Mouse (Mus musculus) inflammation-experienced regulatory T-cells, adult 6 months (primary cell): ENCODE data around the gene Acsl1. TPM values are rescaled to one million over a fixed set of nuclear protein-coding genes. Genes with fewer than 3 reads are reported as not detected.

Experiments
- ATAC-seq: one replicate; pipeline ENCODE4 v1.8.0; 2017
- polyA plus RNA-seq, 3 experiments: library from polyadenylated mRNA; unstranded; fragments of 100-300 nt; shearing (Covaris generic); gene quantifications; one replicate each; pipeline ENCODE4 v1.2.1; 2017

Acsl1 gene
- polyA plus RNA-seq, 3 experiments from 2014 or later = 6.6 to 12.1 (median 8.6) TPM

- ATAC-seq = no peak
These were observed 37.9 kb downstream of the Acsl1 start for GRCm38 (mm10) chr8:46508488-46509395.

GRCm38 (mm10) chr8:46509474-46509873, 38.6 kb downstream of the Acsl1 start:
- no peak for ATAC-seq

DNA sequence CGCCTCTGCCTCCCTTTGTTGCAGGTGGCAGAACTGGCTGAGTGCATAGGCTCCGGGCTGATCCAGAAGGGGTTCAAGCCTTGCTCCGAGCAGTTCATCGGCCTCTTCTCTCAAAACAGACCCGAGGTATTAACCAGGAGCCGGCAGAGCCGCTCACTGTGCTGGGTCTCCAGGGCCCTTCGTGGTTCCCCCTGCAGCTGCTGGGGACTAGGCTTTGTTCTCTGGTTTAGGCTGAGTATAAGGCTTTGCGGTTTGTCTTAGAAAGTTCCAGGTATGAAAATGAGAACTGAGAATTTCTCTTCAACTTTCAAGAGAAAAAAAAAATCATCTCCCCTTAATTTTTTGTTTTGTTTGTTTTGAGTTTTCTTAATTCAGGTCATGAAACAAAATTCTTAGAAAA, 40.5 kb downstream of the Acsl1 start:
- ATAC-seq = no peak

GRCm38 (mm10) chr8:46512538-46512937, 41.7 kb downstream of the Acsl1 start:
- peak; percentile 65 for ATAC-seq

- ATAC-seq = no peak
These were observed 43.2 kb downstream of the Acsl1 start for GRCm38 (mm10) chr8:46514027-46514426.

DNA sequence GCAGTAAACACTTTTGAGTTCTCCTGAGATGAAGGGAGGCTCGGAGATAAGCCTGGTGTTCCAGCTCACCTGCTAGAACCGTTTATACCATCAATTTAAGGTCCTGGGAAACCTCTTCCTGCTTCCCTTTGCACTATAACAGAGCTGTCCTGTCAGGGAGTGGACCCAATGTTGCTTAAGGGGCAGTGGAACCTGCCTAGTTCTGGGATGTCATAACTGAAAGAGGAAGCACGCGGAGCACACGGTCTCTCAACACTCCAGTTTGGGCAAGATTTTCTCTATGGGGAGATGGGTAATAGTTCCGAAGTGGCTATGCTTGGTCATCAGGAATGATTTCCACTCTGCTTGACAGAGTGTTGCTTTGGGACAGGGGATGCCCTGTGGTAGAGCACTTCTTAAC, 49.8 kb downstream of the Acsl1 start:
- no peak for ATAC-seq

DNA sequence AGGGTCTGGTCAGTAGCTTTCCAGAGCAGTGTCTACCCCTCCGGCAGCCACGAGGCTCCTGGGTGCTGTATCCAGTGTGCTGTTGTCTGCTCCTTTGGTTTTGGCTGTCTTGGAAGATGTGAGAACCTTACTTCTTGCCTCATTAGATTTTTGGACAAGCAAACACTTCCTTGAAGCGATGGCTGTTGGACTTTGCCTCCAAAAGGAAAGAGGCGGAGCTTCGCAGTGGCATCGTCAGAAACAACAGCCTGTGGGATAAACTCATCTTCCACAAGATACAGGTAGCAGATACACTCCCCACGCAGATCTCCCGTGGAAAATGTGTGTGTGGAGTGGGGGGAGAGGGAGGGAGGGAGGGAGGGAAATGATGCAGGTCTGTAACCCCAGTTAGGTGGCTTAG, 55.3 kb downstream of the Acsl1 start:
- ATAC-seq = no peak

DNA sequence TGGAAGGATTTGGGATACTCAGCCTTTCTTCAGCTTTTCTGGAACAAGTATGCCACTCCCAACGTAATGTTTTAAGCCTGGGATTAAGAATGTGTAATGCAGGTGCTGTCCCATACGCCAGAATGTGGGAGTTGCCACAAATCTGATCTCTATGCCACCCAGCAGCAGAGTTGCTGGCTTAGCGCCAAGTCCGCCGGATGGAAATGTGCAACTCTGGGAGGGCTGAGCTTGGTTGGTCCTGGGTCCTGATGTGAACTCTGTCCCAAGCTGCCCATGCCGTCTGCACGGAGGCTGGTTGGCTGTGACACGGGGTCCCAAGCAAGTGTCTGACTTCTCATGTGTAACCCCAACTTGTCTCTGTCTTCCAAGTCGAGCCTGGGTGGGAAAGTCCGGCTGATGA, 56.0 kb downstream of the Acsl1 start:
- ATAC-seq = no peak

DNA sequence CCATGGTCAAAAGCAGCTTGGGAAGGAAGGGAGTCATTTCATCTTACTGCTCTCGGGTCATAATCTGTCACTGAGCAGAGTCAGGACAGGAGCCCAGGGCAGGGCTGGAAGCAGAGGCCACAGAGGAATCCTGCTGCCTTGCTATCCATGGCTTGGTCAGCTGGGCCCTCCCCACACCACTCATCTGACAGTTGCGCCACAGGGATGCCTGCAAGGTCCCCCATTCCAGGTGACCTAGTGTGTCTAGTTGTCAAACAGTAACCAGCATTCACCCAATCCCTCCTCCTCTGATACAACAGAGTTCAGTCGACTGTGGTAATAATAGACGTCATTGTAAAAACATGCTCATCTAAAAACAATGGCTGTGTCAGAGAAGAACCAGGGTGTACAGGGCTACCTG, 58.7 kb downstream of the Acsl1 start:
- ATAC-seq = no peak

DNA sequence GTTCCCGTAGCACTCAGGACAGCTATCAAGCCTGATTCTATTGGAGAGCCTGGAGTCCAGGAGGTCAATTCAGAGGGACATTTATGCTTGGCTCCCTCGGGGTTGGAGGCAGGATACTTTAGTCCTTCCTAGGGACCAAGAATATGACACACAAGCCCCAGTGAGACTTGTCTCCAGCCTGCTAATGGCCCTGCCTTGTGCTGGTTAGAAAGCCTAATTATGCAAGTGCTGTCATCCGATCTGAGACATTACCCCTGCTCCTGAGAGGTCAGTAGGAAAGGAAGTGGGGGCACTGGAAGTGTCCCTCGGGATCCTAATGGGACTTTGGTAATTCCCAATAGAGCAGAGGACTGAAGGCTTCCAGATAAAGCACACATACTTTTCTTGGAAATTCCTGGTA, 59.7 kb downstream of the Acsl1 start:
- no peak for ATAC-seq

- no peak for ATAC-seq
These were observed 63.1 kb downstream of the Acsl1 start for GRCm38 (mm10) chr8:46533926-46534325.

GRCm38 (mm10) chr8:46539701-46540100, 68.9 kb downstream of the Acsl1 start:
- no peak for ATAC-seq

- ATAC-seq = no peak
These were observed 72.4 kb downstream of the Acsl1 start for GRCm38 (mm10) chr8:46543191-46543590.

- ATAC-seq = no peak
These were observed 72.8 kb downstream of the Acsl1 start for GRCm38 (mm10) chr8:46543662-46544061.

- no peak for ATAC-seq
These were observed 75.0 kb downstream of the Acsl1 start for GRCm38 (mm10) chr8:46545854-46546253.

DNA sequence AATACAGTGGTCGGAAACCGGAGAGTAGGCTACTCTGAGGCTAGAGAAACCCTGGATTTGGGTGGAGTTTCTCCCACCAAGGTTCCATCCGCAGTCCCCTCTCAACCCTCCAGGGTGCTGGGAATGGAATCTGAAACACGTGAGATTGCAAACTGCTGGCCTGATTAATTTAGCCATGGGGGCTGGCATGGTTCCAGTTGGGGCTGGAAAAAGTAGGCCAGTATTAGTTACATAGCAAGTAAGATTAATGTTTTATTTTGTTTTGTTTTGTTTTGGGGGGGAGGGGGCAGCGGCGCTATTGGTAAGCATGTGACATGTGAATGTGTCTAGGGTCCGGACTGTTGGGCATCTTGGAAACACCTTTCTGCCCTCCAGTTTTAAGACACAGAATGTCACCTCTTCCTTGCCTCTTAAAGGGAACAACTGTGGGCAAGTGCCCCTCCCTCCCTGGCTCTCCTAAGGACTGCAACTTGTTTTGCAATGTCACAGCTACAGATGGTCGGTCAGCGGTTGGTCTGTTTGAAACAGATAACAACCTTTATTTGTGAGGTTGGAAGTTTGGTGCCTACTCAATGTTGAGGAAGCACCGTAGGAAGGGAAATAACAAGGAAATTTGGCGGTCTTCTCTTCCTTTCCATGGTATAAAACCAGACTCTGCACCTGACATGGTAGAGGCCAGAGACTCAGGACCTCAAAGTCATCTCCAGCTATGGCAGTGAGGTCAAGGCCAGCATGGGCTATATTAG, 75.8 kb downstream of the Acsl1 start:
- ATAC-seq = no peak

DNA sequence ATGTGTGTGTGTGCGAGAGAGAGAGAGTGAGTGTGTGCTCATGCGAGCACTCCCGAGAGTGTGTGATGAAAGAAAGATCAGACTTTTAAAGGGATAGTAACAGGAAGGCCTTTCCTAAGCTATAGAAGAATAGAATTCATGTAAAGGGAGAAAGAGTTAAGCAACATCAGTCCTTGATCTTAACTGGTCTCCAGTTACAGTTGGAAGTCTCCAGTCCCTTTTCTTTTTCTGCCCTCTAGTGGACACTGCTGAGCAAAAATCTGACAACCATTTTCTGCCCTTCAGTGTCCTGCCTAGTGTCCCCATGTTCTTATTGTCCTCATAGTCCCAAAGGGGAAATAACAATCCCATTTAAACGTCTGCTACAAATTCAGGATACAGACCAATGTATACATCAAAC, 76.4 kb downstream of the Acsl1 start:
- ATAC-seq = no peak

DNA sequence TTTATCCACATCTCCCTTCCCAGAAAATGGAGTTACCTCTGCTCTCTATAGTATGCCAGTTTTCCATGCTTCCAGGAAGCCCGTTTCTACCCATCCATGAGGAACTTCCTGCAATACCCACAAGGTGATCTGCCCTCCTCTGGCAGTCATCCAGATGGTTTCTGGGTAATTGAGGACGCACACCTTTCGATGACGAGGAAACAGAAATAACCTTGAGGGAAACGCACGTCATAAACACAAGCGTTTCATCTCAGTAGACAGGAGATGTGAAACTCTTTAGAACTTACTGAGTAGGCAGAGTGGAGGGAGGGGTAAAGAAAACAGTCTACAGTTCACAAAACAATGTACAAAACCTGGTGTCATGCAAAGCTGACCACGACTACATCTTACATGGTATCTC, 79.2 kb downstream of the Acsl1 start:
- ATAC-seq = peak; percentile 47

DNA sequence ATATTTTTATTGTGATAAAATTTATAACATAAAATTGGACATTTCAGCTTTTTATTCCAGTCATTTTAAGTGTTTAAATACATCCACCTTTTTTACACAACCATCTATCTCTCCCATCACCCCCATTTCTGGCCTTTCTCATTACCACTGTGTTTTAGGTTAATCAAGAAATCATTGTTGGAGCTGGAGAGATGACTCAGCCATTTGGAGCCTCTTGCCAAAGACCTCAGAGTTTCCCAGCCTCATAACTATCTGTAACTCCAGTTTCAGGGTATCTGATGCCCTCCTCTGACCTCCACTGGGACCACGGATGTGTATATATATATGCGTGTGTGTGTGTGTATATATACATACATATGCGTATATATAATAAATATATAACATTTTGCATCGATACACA, 80.2 kb downstream of the Acsl1 start:
- no peak for ATAC-seq

DNA sequence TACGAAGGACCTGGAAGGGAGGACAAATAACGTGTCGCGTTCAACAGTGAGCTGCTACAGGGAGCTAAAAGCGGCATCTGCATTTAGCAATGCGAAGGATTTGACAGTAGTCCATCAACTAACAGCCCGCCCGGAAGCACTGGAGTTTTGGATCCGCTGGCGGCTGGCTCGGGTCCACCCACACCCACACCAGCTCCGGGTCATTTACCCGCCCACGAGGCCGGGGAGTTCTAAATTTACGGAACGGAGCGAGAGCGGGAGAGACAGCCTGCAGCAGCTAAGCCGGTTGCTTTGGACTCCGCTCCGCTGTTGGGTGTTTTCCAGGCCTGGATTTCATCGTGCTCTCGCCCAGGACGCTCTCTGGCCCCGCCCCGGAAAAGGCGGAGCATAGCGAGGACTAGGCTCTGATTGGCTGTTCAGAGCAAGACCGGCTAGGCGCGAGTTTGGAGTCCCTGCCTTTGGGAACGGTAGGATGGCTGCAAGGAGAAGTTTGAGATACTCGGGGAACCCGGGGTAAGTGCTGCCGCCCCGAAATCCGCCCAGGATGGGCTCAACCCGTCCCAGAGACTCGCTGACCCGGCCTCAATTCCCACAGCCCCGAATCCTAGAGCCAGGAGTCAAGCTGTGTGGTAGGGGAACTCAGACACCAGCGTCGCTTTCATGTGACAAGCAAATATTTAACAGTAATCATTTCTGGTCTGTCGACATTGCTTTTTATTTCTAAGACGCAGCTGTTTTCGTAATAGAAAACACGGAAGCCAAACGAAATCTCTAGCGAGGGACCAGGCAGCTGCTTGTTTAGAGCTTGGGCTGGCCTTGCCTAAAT, 81.0 kb downstream of the Acsl1 start, which contains the start of gene Cenpu:
TSS of gene Cenpu (plus strand) at position 414 of the 826 bp plus-strand sequence.
- peak; percentile 95 for ATAC-seq

- no peak for ATAC-seq
These were observed 81.6 kb downstream of the Acsl1 start for GRCm38 (mm10) chr8:46552441-46552765.

DNA sequence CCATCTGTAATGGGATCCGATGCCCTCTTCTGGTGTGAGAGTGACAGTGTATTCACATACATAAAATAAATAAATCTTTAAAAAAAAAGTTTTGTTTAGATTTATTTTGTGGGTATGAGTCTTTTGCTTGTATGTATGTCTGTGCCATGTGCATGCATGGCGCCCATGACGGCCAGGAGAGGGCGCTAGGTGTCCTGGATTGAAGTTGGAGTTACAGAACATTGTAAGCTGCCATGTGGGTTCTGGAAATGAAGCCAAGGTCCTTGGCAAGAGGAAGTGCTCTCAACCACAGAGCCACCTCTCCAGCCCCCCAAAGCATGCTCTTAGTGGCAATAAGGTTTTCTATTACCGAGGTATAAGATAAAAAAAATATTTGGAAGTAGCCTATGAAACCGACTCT, 88.6 kb downstream of the Acsl1 start:
- ATAC-seq = no peak

DNA sequence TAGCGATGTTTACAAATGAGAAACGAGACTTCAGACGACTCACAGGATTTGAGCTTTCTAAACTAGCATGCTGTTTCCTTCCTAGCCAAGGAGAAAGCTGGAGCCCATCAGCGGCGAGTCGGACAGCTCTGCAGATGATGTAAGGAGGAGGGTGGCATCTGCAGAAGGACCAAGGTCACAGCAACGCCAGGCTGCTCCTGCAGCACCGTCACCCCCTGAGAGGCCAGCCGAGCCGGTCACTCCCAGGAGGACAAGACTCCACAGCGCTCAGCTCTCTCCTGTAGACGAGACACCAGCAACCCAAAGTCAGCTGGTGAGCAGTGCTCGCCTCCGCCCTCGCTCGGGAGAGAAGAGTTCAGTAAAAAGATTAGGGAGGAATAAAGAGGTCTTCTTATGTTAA, 91.5 kb downstream of the Acsl1 start:
- ATAC-seq = no peak
